Mouse (Mus musculus) lung, adult 2 months (tissue): Measurements from ENCODE around the gene Wdr70. TPM values are rescaled to one million over a fixed set of nuclear protein-coding genes. Genes with fewer than 3 reads are reported as not detected.

Experiments used
- DNase-seq: peaks from one replicate; pipeline ENCODE4 v3.0.0; 2022
- H3K4me1 ChIP-seq: fragments of 200-500 bp; 2 replicates; pipeline ENCODE4 v1.6.1; 2011; ENCODE audit warnings: low read length; ENCODE audit not compliant: control insufficient read depth, insufficient read depth
- H3K4me3 ChIP-seq: fragments of 200-500 bp; replicated peaks from 2 replicates; pipeline ENCODE3; 2011; ENCODE audit warnings: low read depth, mild to moderate bottlenecking, control low read depth, low read length; ENCODE audit errors: extremely low read depth
- CTCF ChIP-seq: fragments of 200-500 bp; IDR thresholded peaks from 2 replicates; pipeline ENCODE4 v1.5.1; 2011; ENCODE audit warnings: mild to moderate bottlenecking, low read length, control low read depth; ENCODE audit not compliant: insufficient read depth
- POLR2A ChIP-seq: fragments of 200-500 bp; IDR thresholded peaks from 2 replicates; pipeline ENCODE4 v1.6.1; 2011; ENCODE audit warnings: low read depth, mild to moderate bottlenecking, control low read depth, low read length, borderline replicate concordance; ENCODE audit errors: extremely low read depth
- WGBS: fragments of 180-500 bp; shearing (Covaris S2); methylation state at CpG from one replicate; pipeline ENCODE4 v1.1.7; 2018; 5-methylcytosine and 5-hydroxymethylcytosine counted together
- polyA plus RNA-seq: library from polyadenylated mRNA; depleted of rRNA; stranded (reverse); fragments of >200 nt; gene quantifications from 2 replicates; pipeline ENCODE4 v1.2.3, GENCODE M21; 2012; rRNA removed

The Wdr70 gene
- polyA plus RNA-seq, 1 experiment: 10.9 TPM

DNA sequence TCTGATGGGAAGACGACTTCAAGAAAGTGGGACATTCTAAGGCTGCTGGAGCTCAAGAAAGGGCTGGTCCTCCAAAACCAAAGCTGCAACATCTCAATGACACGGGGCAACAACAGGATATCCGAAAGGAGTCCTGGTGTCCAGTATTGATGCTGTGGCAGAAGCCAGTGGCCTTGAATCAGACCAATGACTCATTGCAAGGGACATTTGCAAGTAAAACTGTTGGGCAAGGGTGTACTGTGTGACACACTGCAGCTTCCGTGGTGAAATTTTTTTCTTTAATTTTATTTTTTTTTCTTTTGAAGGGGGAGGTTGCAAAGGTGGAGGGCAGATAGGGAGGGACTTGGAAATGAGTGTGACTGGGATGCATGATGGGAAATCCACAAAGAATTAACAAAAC lies 256.6 kb downstream of the Wdr70 start:
- no peak for TF ChIP-seq POLR2A
- no peak for TF ChIP-seq CTCF
- no peak overlapping the region for H3K4me3 ChIP-seq
- no peak for DNase-seq
- WGBS: 84% methylated on average over 4 of the region's 4 CpGs
- no peaks in the 10 kb centered on the region for H3K4me1 ChIP-seq

DNA sequence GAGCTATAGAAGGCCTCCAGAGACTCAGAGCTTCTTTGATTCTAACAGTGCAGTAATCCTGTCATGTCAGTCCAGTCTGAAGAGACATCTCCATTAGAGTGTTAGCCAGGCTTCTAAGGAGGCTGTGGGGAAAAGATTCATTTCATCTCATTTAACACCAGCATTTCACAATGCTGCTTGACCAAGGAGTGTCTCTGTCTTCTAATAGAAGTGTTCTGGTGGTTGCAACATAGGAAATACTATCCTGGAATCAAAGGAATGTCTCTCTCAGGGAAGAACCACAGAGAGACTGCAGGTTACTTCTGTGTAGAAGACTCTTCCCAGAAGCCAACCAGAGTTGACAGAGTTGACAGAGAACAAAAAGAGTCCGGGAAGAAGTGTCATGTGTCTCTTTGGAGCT lies 257.3 kb downstream of the Wdr70 start:
- Histone ChIP-seq H3K4me1 (no peaks in the 10 kb centered on the region), H3K4me3 (no peak overlapping the region)
- WGBS: 71% methylated on average over 1 of the region's 1 CpGs
- no peak for DNase-seq
- TF ChIP-seq CTCF (no peak), POLR2A (no peak)

DNA sequence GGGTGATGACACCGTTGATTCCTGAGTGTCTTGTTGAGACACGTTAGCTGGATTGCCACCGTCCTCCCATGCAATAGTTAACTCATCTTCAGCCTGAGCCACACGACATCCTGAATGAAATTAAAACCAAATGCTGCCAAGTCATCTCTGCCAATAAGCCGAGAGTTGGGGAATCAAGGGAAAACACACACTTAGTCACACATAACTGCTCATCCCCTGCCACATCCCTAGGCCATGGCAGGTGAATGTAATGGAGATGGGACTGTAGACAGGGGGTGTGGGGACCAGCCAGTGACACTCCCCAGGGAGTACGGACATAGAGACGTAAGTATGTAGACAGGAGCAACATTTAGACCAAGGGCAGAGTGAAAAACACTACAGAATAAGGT lies 260.1 kb downstream of the Wdr70 start:
- no peak for DNase-seq
- WGBS: 57% methylated on average over 7 of the region's 7 CpGs
- no peak for TF ChIP-seq POLR2A
- TF ChIP-seq CTCF: no peak
- Histone ChIP-seq H3K4me1 (no peaks in the 10 kb centered on the region), H3K4me3 (no peak overlapping the region)

- Histone ChIP-seq H3K4me3 (no peak overlapping the region), H3K4me1 (no peaks in the 10 kb centered on the region)
- no peak for TF ChIP-seq POLR2A
- TF ChIP-seq CTCF: no peak
- no peak for DNase-seq
- WGBS: 60% methylated on average over 8 of the region's 8 CpGs
Measured at GRCm38 (mm10) chr15:7838060-7838920, 260.7 kb downstream of the Wdr70 start.

GRCm38 (mm10) chr15:7835404-7835803 lies 263.6 kb downstream of the Wdr70 start:
- TF ChIP-seq POLR2A (no peak), CTCF (no peak)
- WGBS: 80% methylated on average over 9 of the region's 9 CpGs
- DNase-seq: no peak
- Histone ChIP-seq H3K4me3 (no peak overlapping the region), H3K4me1 (no peaks in the 10 kb centered on the region)

GRCm38 (mm10) chr15:7825530-7825929 lies 273.5 kb downstream of the Wdr70 start:
- Histone ChIP-seq H3K4me3 (no peak overlapping the region), H3K4me1 (no peaks in the 10 kb centered on the region)
- no peak for TF ChIP-seq POLR2A
- no peak for TF ChIP-seq CTCF
- DNase-seq: no peak
- WGBS: 45% methylated on average over 6 of the region's 6 CpGs

GRCm38 (mm10) chr15:7823886-7824285 lies 275.1 kb downstream of the Wdr70 start:
- WGBS: 64% methylated on average over 6 of the region's 6 CpGs
- H3K4me1 ChIP-seq: no peaks in the 10 kb centered on the region
- no peak for DNase-seq
- no peak overlapping the region for H3K4me3 ChIP-seq
- no peak for TF ChIP-seq CTCF
- no peak for TF ChIP-seq POLR2A

Other genes starting within 250 kb of the Wdr70 start
- gene Nup155, start 10.1 kb upstream of the Wdr70 start, polyA plus RNA-seq: 4.7 and 7.6 TPM in 2 replicates
- gene Cplane1, start 69.9 kb upstream of the Wdr70 start, polyA plus RNA-seq: 3.7 and 4.4 TPM in 2 replicates